Mouse (Mus musculus): ENCODE results near the gene Pdcd4. TPM values are rescaled to one million over a fixed set of nuclear protein-coding genes. Genes with fewer than 3 reads are reported as not detected.

Pdcd4 gene
- polyA plus RNA-seq (2017; shearing (Covaris generic)): 100 to 1,000 TPM; 479 to 707 TPM

- ATAC-seq: no peak
Measured at GRCm38 (mm10) chr19:53892061-53892460, at the start of gene Pdcd4. TSS of gene Pdcd4 (plus strand) at chr19:53892231.

GRCm38 (mm10) chr19:53843972-53844371 is 48.1 kb upstream of the Pdcd4 start:
- ATAC-seq: no peak

GRCm38 (mm10) chr19:53848272-53848995 is 43.6 kb upstream of the Pdcd4 start:
- no peak for ATAC-seq

GRCm38 (mm10) chr19:53850166-53850922 is 41.7 kb upstream of the Pdcd4 start:
- no peak for ATAC-seq

GRCm38 (mm10) chr19:53851352-53851751 is 40.7 kb upstream of the Pdcd4 start:
- no peak for ATAC-seq

- no peak for ATAC-seq
Measured at GRCm38 (mm10) chr19:53851826-53852698, 40.0 kb upstream of the Pdcd4 start.

- no peak for ATAC-seq
Measured at GRCm38 (mm10) chr19:53852699-53853451, 39.2 kb upstream of the Pdcd4 start.

- ATAC-seq: no peak
Measured at GRCm38 (mm10) chr19:53854978-53855377, 37.1 kb upstream of the Pdcd4 start.

GRCm38 (mm10) chr19:53855781-53856180 is 36.2 kb upstream of the Pdcd4 start:
- ATAC-seq: no peak

GRCm38 (mm10) chr19:53856794-53857193 is 35.2 kb upstream of the Pdcd4 start:
- ATAC-seq: no peak

GRCm38 (mm10) chr19:53857962-53858361 is 34.1 kb upstream of the Pdcd4 start:
- ATAC-seq: no peak

GRCm38 (mm10) chr19:53859149-53859548 is 32.9 kb upstream of the Pdcd4 start:
- no peak for ATAC-seq

GRCm38 (mm10) chr19:53859593-53859992 is 32.4 kb upstream of the Pdcd4 start:
- ATAC-seq: no peak

GRCm38 (mm10) chr19:53861346-53861745 is 30.7 kb upstream of the Pdcd4 start:
- ATAC-seq: no peak

- no peak for ATAC-seq
Measured at GRCm38 (mm10) chr19:53862573-53863246, 29.3 kb upstream of the Pdcd4 start.

- ATAC-seq: no peak
Measured at GRCm38 (mm10) chr19:53867238-53867637, 24.8 kb upstream of the Pdcd4 start.

GRCm38 (mm10) chr19:53868125-53868524 is 23.9 kb upstream of the Pdcd4 start:
- no peak for ATAC-seq

- ATAC-seq: no peak
Measured at GRCm38 (mm10) chr19:53868796-53869195, 23.2 kb upstream of the Pdcd4 start.

- peak; percentile 68 for ATAC-seq
Measured at GRCm38 (mm10) chr19:53869427-53870385, 22.3 kb upstream of the Pdcd4 start.

- no peak for ATAC-seq
Measured at GRCm38 (mm10) chr19:53870568-53870967, 21.5 kb upstream of the Pdcd4 start.
